Mouse (Mus musculus): ENCODE measurements around the gene Zhx3. TPM values are rescaled to one million over a fixed set of nuclear protein-coding genes. Genes with fewer than 3 reads are reported as not detected.

Zhx3 gene
- polyA plus RNA-seq, 1 experiment from 2014 or later = 14.9 TPM

- Histone ChIP-seq H3K4me3 (no peak overlapping the region), H3K4me2 (no peak overlapping the region), H3K27me3 (no peaks in the 10 kb centered on the region), H3K9ac (no peak overlapping the region), H3K36me3 (peaks cover 62% of the 10 kb centered on the region), H3K4me1 (replicated peaks) (no peaks in the 10 kb centered on the region; the same call in 1 of the 2 replicates), H3K27ac (replicated peaks) (0 out of 2 replicates have a peak overlapping the region, but pooled peaks have one; percentile 7), H3K9me3 (no peaks in the 10 kb centered on the region)
- ATAC-seq (ENCODE audit: low read depth) = no peak
- 97% methylated on average over 2 of the region's 2 CpGs for WGBS
Observed at GRCm38 (mm10) chr2:160767201-160767600, 105.6 kb downstream of the Zhx3 start.

GRCm38 (mm10) chr2:160766371-160766771 is 106.4 kb downstream of the Zhx3 start:
- peaks cover 71% of the 10 kb centered on the region for H3K36me3 ChIP-seq
- H3K27me3 ChIP-seq = no peaks in the 10 kb centered on the region
- no peak overlapping the region for H3K27ac ChIP-seq (replicated peaks)
- no peaks in the 10 kb centered on the region; the same call in 1 of the 2 replicates for H3K4me1 ChIP-seq (replicated peaks)
- H3K4me2 ChIP-seq = no peak overlapping the region
- H3K4me3 ChIP-seq = no peak overlapping the region
- no peaks in the 10 kb centered on the region for H3K9me3 ChIP-seq
- no peak for ATAC-seq (ENCODE audit: low read depth)
- WGBS = 59% methylated on average over 5 of the region's 5 CpGs
- no peak overlapping the region for H3K9ac ChIP-seq

GRCm38 (mm10) chr2:160765096-160765495 is 107.7 kb downstream of the Zhx3 start:
- 81% methylated on average over 3 of the region's 3 CpGs for WGBS

DNA sequence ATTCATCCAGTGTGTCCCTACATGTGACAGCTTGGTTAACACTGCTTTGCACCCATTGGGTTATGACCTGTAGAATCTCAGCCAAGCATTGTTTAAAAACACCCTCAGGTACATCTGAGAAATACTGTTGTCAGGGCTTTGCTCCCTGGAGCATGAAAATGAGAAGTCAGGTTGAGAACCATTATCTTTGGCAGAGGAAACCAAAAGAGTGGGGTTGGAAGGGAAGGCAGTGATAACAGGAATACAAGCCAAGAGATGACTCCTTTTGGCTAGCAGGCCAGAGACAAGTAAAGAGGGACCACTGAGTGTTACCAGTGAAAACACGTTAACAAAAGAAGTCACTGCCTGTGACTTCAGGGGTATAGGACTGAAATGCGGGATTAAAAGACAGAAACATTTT is 108.4 kb downstream of the Zhx3 start:
- no peaks in the 10 kb centered on the region for H3K9me3 ChIP-seq
- H3K36me3 ChIP-seq = peaks cover 81% of the 10 kb centered on the region
- no peaks in the 10 kb centered on the region; the same call in 1 of the 2 replicates for H3K4me1 ChIP-seq (replicated peaks)
- no peak overlapping the region for H3K4me3 ChIP-seq
- no peak overlapping the region for H3K27ac ChIP-seq (replicated peaks)
- no peak overlapping the region for H3K4me2 ChIP-seq
- ATAC-seq (ENCODE audit: low read depth) = no peak
- H3K9ac ChIP-seq = no peak overlapping the region
- WGBS = 96% methylated on average over 2 of the region's 2 CpGs
- H3K27me3 ChIP-seq = no peaks in the 10 kb centered on the region

More at GRCm38 (mm10) chr2:160765096-160765495, 107.7 kb downstream of the Zhx3 start:
- no peak overlapping the region for H3K27ac ChIP-seq (replicated peaks)
- peaks cover 76% of the 10 kb centered on the region for H3K36me3 ChIP-seq
- no peaks in the 10 kb centered on the region for H3K27me3 ChIP-seq
- H3K4me3 ChIP-seq = no peak overlapping the region
- H3K4me2 ChIP-seq = no peak overlapping the region
- H3K9me3 ChIP-seq = no peaks in the 10 kb centered on the region
- no peak overlapping the region for H3K9ac ChIP-seq
- no peaks in the 10 kb centered on the region; the same call in 1 of the 2 replicates for H3K4me1 ChIP-seq (replicated peaks)
- no peak for ATAC-seq (ENCODE audit: low read depth)

GRCm38 (mm10) chr2:160763816-160764215 is 109.0 kb downstream of the Zhx3 start:
- Histone ChIP-seq H3K27ac (replicated peaks) (no peak overlapping the region), H3K4me2 (no peak overlapping the region), H3K36me3 (peaks cover 81% of the 10 kb centered on the region), H3K9me3 (no peaks in the 10 kb centered on the region), H3K4me1 (replicated peaks) (no peaks in the 10 kb centered on the region; the same call in 1 of the 2 replicates), H3K4me3 (no peak overlapping the region), H3K9ac (no peak overlapping the region), H3K27me3 (no peaks in the 10 kb centered on the region)
- 94% methylated on average over 3 of the region's 3 CpGs for WGBS
- no peak for ATAC-seq (ENCODE audit: low read depth)

DNA sequence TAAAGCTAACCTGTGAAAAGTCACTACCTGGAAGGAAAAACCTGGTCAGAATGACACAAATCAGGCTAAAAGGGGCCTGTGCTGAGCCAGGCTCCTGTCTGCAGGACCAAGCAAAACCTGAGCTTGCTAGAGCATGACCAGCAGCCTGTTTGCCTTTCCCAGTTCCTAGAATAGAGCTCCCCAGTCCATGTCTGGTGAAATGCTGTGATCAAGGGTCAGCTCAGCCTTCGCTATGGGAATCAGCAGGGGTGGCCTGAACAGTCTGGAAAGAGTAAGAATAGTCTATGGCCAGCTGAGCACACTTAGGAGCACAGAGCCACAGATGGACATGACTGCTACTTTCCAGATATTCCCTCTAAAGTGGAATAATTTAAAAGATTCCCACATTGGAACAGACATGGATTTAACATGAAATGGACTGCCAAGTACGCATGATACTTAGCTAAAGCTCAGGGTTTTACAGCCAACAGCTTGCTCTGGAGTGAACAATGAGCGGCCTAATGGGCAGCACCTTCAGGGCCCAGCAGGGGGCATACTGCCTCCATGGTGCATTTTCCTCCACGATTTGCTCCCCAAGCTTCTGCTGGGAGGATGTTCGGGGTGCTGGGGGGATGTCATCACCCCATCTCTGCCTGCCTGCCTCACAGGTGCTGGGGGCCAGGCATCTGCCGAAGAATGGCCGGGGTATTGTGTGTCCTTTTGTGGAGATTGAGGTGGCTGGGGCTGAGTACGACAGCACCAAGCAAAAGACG is 112.2 kb downstream of the Zhx3 start:
- no peak for ATAC-seq (ENCODE audit: low read depth)
- Histone ChIP-seq H3K4me2 (no peak overlapping the region), H3K36me3 (peaks cover 96% of the 10 kb centered on the region), H3K4me1 (replicated peaks) (no peaks in the 10 kb centered on the region), H3K27ac (replicated peaks) (no peak overlapping the region), H3K9me3 (no peaks in the 10 kb centered on the region), H3K9ac (no peak overlapping the region), H3K4me3 (no peak overlapping the region), H3K27me3 (no peaks in the 10 kb centered on the region)
- WGBS = 89% methylated on average over 9 of the region's 9 CpGs

DNA sequence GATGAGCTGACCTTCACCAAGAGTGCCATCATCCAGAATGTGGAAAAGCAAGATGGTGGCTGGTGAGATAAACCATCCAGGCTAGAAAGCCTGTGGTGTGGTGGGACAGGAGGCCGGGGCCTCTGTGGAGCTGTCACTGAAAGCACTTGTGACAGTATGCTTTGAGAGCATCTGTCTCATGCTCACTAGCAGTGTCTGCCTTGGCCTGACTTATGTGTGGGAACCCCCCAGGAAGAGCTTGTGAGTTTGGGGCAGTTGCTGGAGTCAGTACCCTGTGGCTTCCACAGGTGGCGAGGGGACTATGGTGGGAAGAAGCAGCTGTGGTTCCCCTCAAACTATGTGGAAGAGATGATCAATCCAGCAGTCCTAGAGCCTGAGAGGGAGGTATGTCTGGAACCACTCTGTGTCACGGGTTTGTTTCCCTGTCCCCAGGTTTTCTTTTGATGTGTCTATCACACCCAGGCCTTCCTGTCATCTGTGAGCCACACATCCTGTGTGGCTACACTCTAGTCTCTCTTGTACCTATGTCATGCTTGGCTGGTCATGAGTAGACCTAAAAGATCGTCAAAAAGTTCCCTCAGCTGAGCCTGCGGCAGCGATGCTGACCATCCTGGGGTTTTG is 116.1 kb downstream of the Zhx3 start:
- no peak for ATAC-seq (ENCODE audit: low read depth)
- H3K36me3 ChIP-seq = peaks cover 100% of the 10 kb centered on the region
- H3K27ac ChIP-seq (replicated peaks) = no peak overlapping the region
- H3K27me3 ChIP-seq = no peaks in the 10 kb centered on the region
- H3K4me1 ChIP-seq (replicated peaks) = no peaks in the 10 kb centered on the region
- no peak overlapping the region for H3K4me3 ChIP-seq
- WGBS = 89% methylated on average over 6 of the region's 6 CpGs
- no peak overlapping the region for H3K4me2 ChIP-seq
- no peaks in the 10 kb centered on the region for H3K9me3 ChIP-seq
- no peak overlapping the region for H3K9ac ChIP-seq

DNA sequence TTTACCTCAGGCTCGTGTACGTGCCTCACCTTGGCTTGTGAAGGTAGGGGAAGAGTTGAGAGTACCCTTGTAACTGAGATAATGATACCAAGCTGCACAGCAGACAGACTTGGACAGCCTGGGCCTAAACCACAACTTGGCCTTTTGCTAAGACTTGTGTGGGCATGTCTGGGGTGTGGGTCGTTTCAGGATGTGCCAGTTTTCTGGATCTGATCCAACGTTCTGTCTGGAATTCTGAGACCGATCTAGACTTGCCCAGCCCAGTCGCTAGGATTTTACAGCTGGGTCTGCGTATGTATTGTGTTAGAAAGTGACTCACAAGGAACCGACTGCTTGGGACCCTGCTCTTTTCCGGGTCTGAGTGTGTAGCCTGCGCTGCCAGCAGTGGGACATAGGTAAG is 125.7 kb downstream of the Zhx3 start:
- H3K27me3 ChIP-seq = no peaks in the 10 kb centered on the region
- H3K27ac ChIP-seq (replicated peaks) = no peak overlapping the region
- no peak overlapping the region for H3K4me3 ChIP-seq
- 95% methylated on average over 10 of the region's 10 CpGs for WGBS
- no peak overlapping the region for H3K4me2 ChIP-seq
- peaks cover 32% of the 10 kb centered on the region for H3K4me1 ChIP-seq (replicated peaks)
- no peaks in the 10 kb centered on the region for H3K9me3 ChIP-seq
- peaks cover 68% of the 10 kb centered on the region for H3K36me3 ChIP-seq
- no peak for ATAC-seq (ENCODE audit: low read depth)
- no peak overlapping the region for H3K9ac ChIP-seq

DNA sequence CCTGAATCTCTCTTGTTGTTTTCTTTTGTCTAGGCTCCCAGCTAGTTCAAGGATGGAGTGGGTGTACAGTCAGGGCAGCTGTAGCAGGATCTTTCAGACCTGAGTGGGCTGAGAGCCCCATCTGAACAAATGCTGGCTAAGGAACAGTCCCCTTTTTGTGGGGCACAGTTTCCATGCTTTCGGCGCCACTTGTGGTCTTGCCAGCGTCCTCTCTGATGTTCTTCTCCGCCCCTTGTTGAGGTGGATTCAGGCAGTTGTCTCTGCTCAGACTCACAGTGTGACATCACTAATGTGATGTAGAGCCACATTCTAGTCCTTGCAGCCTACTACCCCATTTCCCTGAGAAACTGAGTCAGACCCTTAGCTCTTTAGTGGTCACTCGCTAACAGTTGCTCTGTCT is 126.2 kb downstream of the Zhx3 start:
- 93% methylated on average over 5 of the region's 5 CpGs for WGBS
- peaks cover 36% of the 10 kb centered on the region for H3K4me1 ChIP-seq (replicated peaks)
- H3K36me3 ChIP-seq = peaks cover 63% of the 10 kb centered on the region
- no peaks in the 10 kb centered on the region for H3K9me3 ChIP-seq
- no peak overlapping the region for H3K4me2 ChIP-seq
- no peak overlapping the region for H3K27ac ChIP-seq (replicated peaks)
- no peak overlapping the region for H3K9ac ChIP-seq
- ATAC-seq (ENCODE audit: low read depth) = no peak
- H3K27me3 ChIP-seq = no peaks in the 10 kb centered on the region
- H3K4me3 ChIP-seq = no peak overlapping the region

- no peak for ATAC-seq (ENCODE audit: low read depth)
- peak overlapping the region; percentile 18; the same call in 1 of the 2 replicates for H3K27ac ChIP-seq (replicated peaks)
- no peak overlapping the region for H3K4me3 ChIP-seq
- H3K9me3 ChIP-seq = no peaks in the 10 kb centered on the region
- no peaks in the 10 kb centered on the region for H3K27me3 ChIP-seq
- H3K4me1 ChIP-seq (replicated peaks) = peaks cover 48% of the 10 kb centered on the region
- no peak overlapping the region for H3K9ac ChIP-seq
- peaks cover 52% of the 10 kb centered on the region for H3K36me3 ChIP-seq
- H3K4me2 ChIP-seq = no peak overlapping the region
- 95% methylated on average over 1 of the region's 1 CpGs for WGBS
Observed at GRCm38 (mm10) chr2:160745497-160745896, 127.3 kb downstream of the Zhx3 start.

- Histone ChIP-seq H3K27me3 (no peaks in the 10 kb centered on the region), H3K27ac (replicated peaks) (peak overlapping the region; percentile 33; the same call in 1 of the 2 replicates), H3K4me2 (no peak overlapping the region), H3K9me3 (no peaks in the 10 kb centered on the region), H3K9ac (no peak overlapping the region), H3K36me3 (peaks cover 47% of the 10 kb centered on the region), H3K4me1 (replicated peaks) (peaks cover 55% of the 10 kb centered on the region), H3K4me3 (no peak overlapping the region)
- 89% methylated on average over 5 of the region's 5 CpGs for WGBS
- no peak for ATAC-seq (ENCODE audit: low read depth)
Observed at GRCm38 (mm10) chr2:160744823-160745210, 128.0 kb downstream of the Zhx3 start.

DNA sequence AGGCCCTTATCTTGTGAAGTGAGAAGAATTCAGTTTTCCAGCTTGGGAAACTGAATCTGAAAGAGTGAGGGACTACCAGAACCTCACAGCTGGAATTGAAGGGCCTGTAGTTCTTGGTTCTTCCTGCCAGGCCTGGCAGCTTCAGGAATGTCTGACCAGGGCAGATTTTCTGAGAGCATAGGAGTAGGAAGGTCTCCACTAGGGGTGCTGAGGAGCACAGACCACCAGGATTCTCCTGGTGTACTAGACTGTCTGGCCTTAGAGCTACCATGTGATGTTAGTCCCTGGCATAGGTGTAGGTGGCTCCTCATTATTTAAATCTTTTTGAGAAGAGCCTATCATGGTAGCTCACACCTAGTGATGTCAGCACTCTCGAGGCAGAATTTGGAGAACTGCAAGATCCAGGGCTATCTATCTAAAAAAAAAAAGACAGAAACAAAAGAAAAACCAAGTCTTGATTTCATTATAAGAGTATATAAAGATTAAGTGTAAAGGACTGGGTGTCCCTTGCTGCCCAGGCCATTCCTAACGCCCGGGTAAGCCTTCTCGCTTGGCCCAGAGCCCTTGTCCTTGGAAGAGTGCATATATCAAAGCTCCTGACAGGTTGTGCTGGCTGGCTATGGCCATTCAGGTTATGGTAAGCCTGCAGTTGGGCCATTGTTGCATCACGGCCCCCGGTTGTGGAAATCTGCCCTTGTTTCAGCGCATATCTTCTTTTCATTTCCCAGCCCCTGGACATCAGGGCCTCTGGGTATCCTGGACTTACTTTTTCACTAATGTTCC is 128.6 kb downstream of the Zhx3 start:
- Histone ChIP-seq H3K27me3 (no peaks in the 10 kb centered on the region), H3K36me3 (peaks cover 47% of the 10 kb centered on the region), H3K27ac (replicated peaks) (peak overlapping the region; percentile 33; the same call in 1 of the 2 replicates), H3K9me3 (no peaks in the 10 kb centered on the region), H3K4me3 (no peak overlapping the region), H3K4me1 (replicated peaks) (peaks cover 60% of the 10 kb centered on the region), H3K9ac (no peak overlapping the region), H3K4me2 (no peak overlapping the region)
- no peak for ATAC-seq (ENCODE audit: low read depth)
- 77% methylated on average over 7 of the region's 7 CpGs for WGBS
